In the genomic region with DNA sequence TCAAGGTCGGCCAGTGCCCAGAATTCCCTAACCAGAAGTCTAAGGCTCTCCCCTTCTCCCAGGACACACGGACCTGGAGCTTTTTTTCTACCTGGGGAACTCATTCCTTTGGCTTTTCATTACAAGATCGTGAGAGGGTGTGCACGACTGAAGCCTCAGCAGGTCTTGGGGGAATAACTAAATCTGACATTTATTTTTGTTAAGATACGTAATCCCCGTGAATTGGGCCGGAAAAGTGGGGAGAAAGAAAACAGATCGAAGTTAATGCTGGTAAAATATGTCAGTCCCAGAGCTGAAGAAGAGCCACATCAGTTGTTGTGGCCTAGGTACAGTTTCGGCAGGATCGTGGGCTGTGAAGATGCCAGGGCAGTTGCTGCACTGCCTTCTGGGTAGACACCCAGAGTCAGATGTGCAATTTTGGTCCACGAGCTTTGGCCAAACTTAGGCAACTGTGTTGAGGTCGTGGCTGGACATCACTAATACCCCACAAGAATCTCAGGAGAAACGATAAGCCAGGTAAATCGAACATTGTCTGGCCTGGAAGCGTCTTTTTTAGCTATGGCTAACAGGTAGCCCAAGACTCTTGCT, we compare ENCODE assay signal across 8 mouse cellular contexts. TPM values are rescaled to one million over a fixed set of nuclear protein-coding genes. Genes with fewer than 3 reads are reported as not detected.
A peak's percentile ranks its signal among the peaks of the same experiment; 100 is the strongest.
DNase-seq lines count a peak whose midpoint lies in the region; ATAC-seq and TF ChIP-seq lines count a peak whose summit lies in the region.

No protein-coding gene starts in this region.

- H3K4me1 ChIP-seq in CH12.LX (ENCODE audit: control insufficient read depth in 1 of 2, insufficient read depth in 2 of 2): peaks cover 14 to 47% of the 10 kb centered on the region in 2 experiments
- peaks cover 29% of the 10 kb centered on the region for H3K4me1 ChIP-seq in embryonic facial prominence, embryonic 15.5 days
- H3K4me1 ChIP-seq in limb, embryonic 11.5 days (ENCODE audit: control insufficient read depth, insufficient read depth, low read length): no peaks in the 10 kb centered on the region
- H3K4me1 ChIP-seq in small intestine, adult 2 months (ENCODE audit: control insufficient read depth, insufficient read depth, insufficient read length, low read length): peaks cover 14% of the 10 kb centered on the region; the same call in 1 of the 2 replicates

- peaks cover 0 to 15% of the 10 kb centered on the region in 2 experiments for H3K36me3 ChIP-seq in CH12.LX (replicated peaks in 1 of 2; ENCODE audit: control insufficient read depth in 1 of 2, insufficient read depth in 1 of 2, low read length in 1 of 2)
- H3K36me3 ChIP-seq in embryonic facial prominence, embryonic 15.5 days: no peaks in the 10 kb centered on the region
- H3K36me3 ChIP-seq in limb, embryonic 11.5 days (ENCODE audit: control insufficient read depth, insufficient read depth, low read length): no peaks in the 10 kb centered on the region
- H3K36me3 ChIP-seq in small intestine, adult 2 months (ENCODE audit: control insufficient read depth, insufficient read depth, low read length): no peaks in the 10 kb centered on the region

- no peak for ATAC-seq in embryonic facial prominence, embryonic 15.5 days (ENCODE audit: insufficient number of reproducible peaks, low FRiP score, low TSS enrichment, low read depth)
- ATAC-seq in limb, embryonic 11.5 days (ENCODE audit: insufficient number of reproducible peaks, low FRiP score, low TSS enrichment, low read depth): peak; percentile 5; the same call in 1 of the 2 replicates

- no peaks in the 10 kb centered on the region; the same call in 1 of the 2 replicates for H3K79me2 ChIP-seq in CH12.LX (replicated peaks; ENCODE audit: control insufficient read depth, extremely low read depth, insufficient read depth, poor library complexity, severe bottlenecking)

- H3K27ac ChIP-seq in gastrocnemius, adult 2 months: peak overlapping the region; percentile 97
- no peak overlapping the region for H3K27ac ChIP-seq in CH12.LX (ENCODE audit: insufficient read depth, low read depth)
- H3K27ac ChIP-seq in embryonic facial prominence, embryonic 15.5 days (replicated peaks): peak overlapping the region; percentile 68
- no peak overlapping the region for H3K27ac ChIP-seq in limb, embryonic 11.5 days (replicated peaks; ENCODE audit: low read depth, low read length)
- no peak overlapping the region for H3K27ac ChIP-seq in small intestine, adult 2 months (ENCODE audit: insufficient read depth, low read depth, low read length)

- DNase-seq in gastrocnemius, adult 2 months: peak; percentile 63
- DNase-seq in gastrocnemius, postnatal 14 days: no peak
- DNase-seq in CH12.LX (ENCODE audit: extremely low read depth): no peak
- DNase-seq in limb, embryonic 11.5 days (ENCODE audit: low spot score): no peak
- DNase-seq in layer of hippocampus, adult 18-20 months (ENCODE audit: low spot score in 2 of 2): no peak
- no peak for DNase-seq in kidney, adult 18-20 months

- WGBS in embryonic facial prominence, embryonic 15.5 days: 26% methylated on average over 15 of the region's 15 CpGs
- WGBS in limb, embryonic 11.5 days: 35% methylated on average over 15 of the region's 15 CpGs
- WGBS in small intestine, adult 2 months: 44% methylated on average over 15 of the region's 15 CpGs

- no peaks in the 10 kb centered on the region for H3K27me3 ChIP-seq in CH12.LX (replicated peaks)
- H3K27me3 ChIP-seq in embryonic facial prominence, embryonic 15.5 days: no peaks in the 10 kb centered on the region
- no peaks in the 10 kb centered on the region for H3K27me3 ChIP-seq in limb, embryonic 11.5 days (ENCODE audit: control insufficient read depth, insufficient read depth, low read length)
- H3K27me3 ChIP-seq in small intestine, adult 2 months (ENCODE audit: control insufficient read depth, insufficient read depth, low read length): no peaks in the 10 kb centered on the region

- in situ Hi-C loops in CH12.LX (cut with MboI; ENCODE audit: low pct_ligation_motif_present, low pct_unique_long_range_greater_than_20kb, low sequenced_read_pairs): no loop called here

- TF ChIP-seq CTCF in gastrocnemius, adult 2 months (IDR thresholded peaks at IDR 0.05): no peak
- TF ChIP-seq CTCF in CH12.LX (conservative IDR thresholded peaks at IDR 0.05 in 1 of 2, IDR thresholded peaks at IDR 0.05 in 1 of 2; ENCODE audit: low read depth in 2 of 2, low read length in 2 of 2): no peak
- TF ChIP-seq CTCF in small intestine, adult 2 months (IDR thresholded peaks at IDR 0.05; ENCODE audit: extremely low read depth, insufficient read length, insufficient replicate concordance, low read depth, low read length): no peak

- peak overlapping the region; percentile 63 for H3K4me2 ChIP-seq in CH12.LX (ENCODE audit: insufficient read depth, low read depth, poor library complexity, severe bottlenecking)
- H3K4me2 ChIP-seq in embryonic facial prominence, embryonic 15.5 days (replicated peaks): peak overlapping the region; percentile 76
- H3K4me2 ChIP-seq in limb, embryonic 11.5 days (ENCODE audit: low read depth, severe bottlenecking): peak overlapping the region; percentile 59

- no peak for TF ChIP-seq POLR2A in CH12.LX (IDR thresholded peaks at IDR 0.05; ENCODE audit: low read depth, low read length)
- no peak for TF ChIP-seq POLR2A in small intestine, adult 2 months (IDR thresholded peaks at IDR 0.05; ENCODE audit: low read depth, low read length)

- intact Hi-C loops in gastrocnemius, adult 2 months (cut with DNase I): loop anchor here (5.0 to 10.0 kb wide), 5 partner anchors 46 to 311 kb away; partner anchors contain the start of genes Lrrc61 and Zfp746
- intact Hi-C loops in gastrocnemius, postnatal 14 days (cut with DNase I; ENCODE audit: low total_unique reads): no loop called here

- no peaks in the 10 kb centered on the region for H3K9me3 ChIP-seq in CH12.LX (replicated peaks; ENCODE audit: low read length)
- H3K9me3 ChIP-seq in embryonic facial prominence, embryonic 15.5 days (replicated peaks): no peaks in the 10 kb centered on the region
- H3K9me3 ChIP-seq in limb, embryonic 11.5 days (ENCODE audit: control insufficient read depth, low read length): no peaks in the 10 kb centered on the region

- dilution Hi-C loops in CH12.LX (cut with MboI; ENCODE audit: extremely low pct_ligation_motif_present, extremely low pct_unique_long_range_greater_than_20kb, low sequenced_read_pairs): no loop called here

- H3K9ac ChIP-seq in CH12.LX (ENCODE audit: insufficient read depth, low read depth): peak overlapping the region; percentile 74
- peak overlapping the region; percentile 78 for H3K9ac ChIP-seq in embryonic facial prominence, embryonic 15.5 days
- H3K9ac ChIP-seq in limb, embryonic 11.5 days (ENCODE audit: low read length): peak overlapping the region; percentile 79

- no peak for TF ChIP-seq RAD21 in CH12.LX (IDR thresholded peaks at IDR 0.05; ENCODE audit: low read depth, low read length)

- no peak for TF ChIP-seq EP300 in CH12.LX (IDR thresholded peaks at IDR 0.05; ENCODE audit: low read length)

- peak overlapping the region; percentile 99 for H3K4me3 ChIP-seq in gastrocnemius, adult 2 months
- peak overlapping the region; percentile 72 to 86 (median 84) for H3K4me3 ChIP-seq in CH12.LX (replicated peaks in 1 of 3; ENCODE audit: low read depth in 2 of 3, low read length in 2 of 3, poor library complexity in 1 of 3)
- peak overlapping the region; percentile 87 for H3K4me3 ChIP-seq in embryonic facial prominence, embryonic 15.5 days (replicated peaks)
- H3K4me3 ChIP-seq in limb, embryonic 11.5 days (ENCODE audit: low read depth, low read length): peak overlapping the region; percentile 69
- H3K4me3 ChIP-seq in small intestine, adult 2 months (ENCODE audit: low read depth, low read length): peak overlapping the region; percentile 81

TF ChIP-seq in CH12.LX, 34 proteins besides CTCF, POLR2A, EP300 and RAD21:
- TF ChIP-seq CHD1 (IDR thresholded peaks at IDR 0.05; ENCODE audit: low read depth, low read length): 0 out of 2 replicates have a peak, but pooled peaks have one; percentile 33
- TF ChIP-seq NELFE (IDR thresholded peaks at IDR 0.05; ENCODE audit: low read depth, low read length): no peak; the same call in 1 of the 2 replicates

RNA-seq across cellular contexts. Expression of gene Krba1, which starts 0.7 kb away (rescaled TPM):
- 10 to 100 TPM; 18.7 to 21.0 TPM for total RNA-seq in gastrocnemius, adult 2 months (2021)
- 10 to 100 TPM in 1 of 2 experiments, 1 to 10 TPM in 1; 8.7 to 11.0 TPM for total RNA-seq in gastrocnemius, postnatal 14 days (2021)
- total RNA-seq in CH12.LX (2012; rRNA removed): 8.1 and 9.8 TPM in 2 replicates
- 2.9 and 3.2 TPM in 2 replicates for total RNA-seq in CH12.LX (2014; rRNA removed)
- 12.7 and 13.4 TPM in 2 replicates for polyA plus RNA-seq in CH12.LX (2012; ENCODE audit: insufficient read length, low read depth)
- polyA plus RNA-seq in embryonic facial prominence, embryonic 15.5 days (2015; fragmentation: Nextera tagmentation; extraction: Ambion mirVana): 21.9 and 22.6 TPM in 2 replicates
- polyA plus RNA-seq in limb, embryonic 11.5 days (2014; fragmentation: Nextera tagmentation; extraction: Ambion mirVana): 25.2 and 25.5 TPM in 2 replicates
- polyA plus RNA-seq in small intestine, adult 2 months (2012; rRNA removed): 4.4 and 13.5 TPM in 2 replicates
- 10 to 100 TPM; 35.9 to 41.6 TPM for total RNA-seq in layer of hippocampus, adult 18-20 months (2021)

RNA-seq across cellular contexts. Expression of gene Zfp467, which starts 49.5 kb away (rescaled TPM):
- total RNA-seq in gastrocnemius, adult 2 months (2021): 10 to 100 TPM; 45.4 to 52.3 TPM
- total RNA-seq in gastrocnemius, postnatal 14 days (2021): 10 to 100 TPM; 15.9 to 16.5 TPM
- total RNA-seq in CH12.LX (2012; rRNA removed) (1.6 and 2.1 TPM in 2 replicates), CH12.LX (2014; rRNA removed) (1.1 and 1.4 TPM in 2 replicates)
- polyA plus RNA-seq in CH12.LX (2012; ENCODE audit: insufficient read length, low read depth): 4.7 and 5.9 TPM in 2 replicates
- polyA plus RNA-seq in embryonic facial prominence, embryonic 15.5 days (2015; fragmentation: Nextera tagmentation; extraction: Ambion mirVana): 28.5 and 29.5 TPM in 2 replicates
- 15.6 and 20.9 TPM in 2 replicates for polyA plus RNA-seq in limb, embryonic 11.5 days (2014; fragmentation: Nextera tagmentation; extraction: Ambion mirVana)
- polyA plus RNA-seq in small intestine, adult 2 months (2012; rRNA removed): 12.4 and 24.7 TPM in 2 replicates
- 10 to 100 TPM; 22.3 TPM for total RNA-seq in layer of hippocampus, adult 18-20 months (2021)

RNA-seq across cellular contexts. Expression of gene Sspo, which starts 51.9 kb away (rescaled TPM):
- under 1 TPM; 0.50 to 0.69 TPM for total RNA-seq in gastrocnemius, adult 2 months (2021)
- 1 to 10 TPM in 1 of 2 experiments, under 1 TPM in 1; 0.16 to 1.1 TPM for total RNA-seq in gastrocnemius, postnatal 14 days (2021)
- total RNA-seq in CH12.LX (2012; rRNA removed): 0.13 and 0.42 TPM in 2 replicates
- total RNA-seq in CH12.LX (2014; rRNA removed): 0.08 and 0.11 TPM in 2 replicates
- polyA plus RNA-seq in CH12.LX (2012; ENCODE audit: insufficient read length, low read depth): 0.17 and 0.18 TPM in 2 replicates
- polyA plus RNA-seq in embryonic facial prominence, embryonic 15.5 days (2015; fragmentation: Nextera tagmentation; extraction: Ambion mirVana): 0.25 and 0.51 TPM in 2 replicates
- polyA plus RNA-seq in limb, embryonic 11.5 days (2014; fragmentation: Nextera tagmentation; extraction: Ambion mirVana): 0.23 and 0.34 TPM in 2 replicates
- polyA plus RNA-seq in small intestine, adult 2 months (2012; rRNA removed): 0.98 and 3.0 TPM in 2 replicates
- under 1 TPM; 0.56 to 0.74 TPM for total RNA-seq in layer of hippocampus, adult 18-20 months (2021)

Comparison
In these comparisons a context has a peak if more than half of its experiments do, and no peak if none do; other contexts are left out.
1. H3K27ac ChIP-seq: peak in gastrocnemius, adult 2 months (single experiment) and embryonic facial prominence, embryonic 15.5 days (single experiment); none in CH12.LX (single experiment), limb, embryonic 11.5 days (single experiment) and small intestine, adult 2 months (single experiment).
2. RNA of gene Zfp467, which starts 49.5 kb away (total RNA-seq): 45.4 to 52.3 TPM in gastrocnemius, adult 2 months, 22.3 TPM in layer of hippocampus, adult 18-20 months and 15.9 to 16.5 TPM in gastrocnemius, postnatal 14 days; 1.1 to 2.1 TPM in CH12.LX; every median in the first group is over 4 times any median in the second.
3. Peak in every context shown above with its lines, with median percentiles within 50 percentile points of each other: H3K4me3 ChIP-seq, H3K4me2 ChIP-seq and H3K9ac ChIP-seq.